Mouse (Mus musculus): ENCODE results near the gene Zmym1.
"Not testable (repeated sequence)": the region's sequence is repeated elsewhere in the genome, so short reads cannot be mapped to it uniquely, and the experiment has no call there.

Zmym1 gene

DNA sequence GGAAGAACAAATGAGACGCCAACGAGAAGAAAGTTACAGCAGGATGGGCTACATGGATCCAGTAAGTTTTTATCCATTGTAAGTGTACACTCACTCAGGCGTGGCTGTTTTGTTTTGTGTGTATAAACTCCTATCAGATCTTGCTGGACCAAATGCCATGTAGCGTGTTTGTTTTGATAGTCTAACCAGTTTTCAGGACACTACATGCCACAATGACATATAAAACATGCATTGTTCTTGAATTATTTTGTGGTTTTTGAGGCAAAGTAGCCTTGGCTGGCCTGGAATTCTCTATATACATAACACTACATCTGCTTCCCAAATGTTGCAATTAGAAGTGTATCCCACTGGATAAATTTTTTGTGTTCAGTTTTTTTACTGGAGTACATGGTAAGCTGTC is 34.1 kb downstream of the Zmym1 start:
- no peak for DNase-seq

- DNase-seq: no peak
Observed at GRCm38 (mm10) chr4:127024240-127024639, 36.7 kb downstream of the Zmym1 start.

GRCm38 (mm10) chr4:127023201-127023600 is 37.8 kb downstream of the Zmym1 start:
- DNase-seq: no peak

DNA sequence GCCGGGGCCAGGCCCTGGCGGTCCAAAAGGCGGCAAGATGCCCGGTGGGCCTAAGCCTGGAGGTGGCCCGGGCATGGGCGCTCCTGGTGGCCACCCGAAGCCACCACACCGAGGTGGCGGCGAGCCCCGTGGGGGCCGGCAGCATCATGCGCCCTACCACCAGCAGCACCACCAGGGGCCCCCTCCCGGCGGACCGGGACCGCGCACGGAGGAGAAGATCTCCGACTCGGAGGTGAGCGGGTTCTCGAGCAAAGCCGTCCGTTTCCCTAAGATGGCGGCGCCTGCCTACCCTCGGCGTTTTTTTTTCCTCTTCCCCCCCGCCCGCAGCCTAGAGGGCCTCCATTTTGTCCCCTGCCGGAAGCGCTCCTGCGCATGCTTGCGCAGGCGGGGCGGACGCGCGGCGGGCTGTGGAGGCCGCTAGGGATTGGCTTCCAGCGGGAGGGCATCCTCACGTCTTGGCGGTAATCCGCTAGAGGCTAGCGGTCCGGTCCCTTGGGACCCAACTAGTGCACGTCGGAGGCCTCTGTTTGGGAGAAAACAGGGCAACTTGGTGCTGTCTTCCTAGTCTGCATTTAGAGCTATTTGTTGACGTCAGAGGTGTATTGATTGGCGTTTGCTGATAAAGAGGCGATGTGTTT is 38.8 kb downstream of the Zmym1 start:
- peak; percentile 91 for DNase-seq

GRCm38 (mm10) chr4:127021151-127021945 is 39.6 kb downstream of the Zmym1 start, which contains the start of gene Sfpq:
Gene Sfpq (plus strand): TSS chr4:127021324.
- peak; percentile 99 for DNase-seq

DNA sequence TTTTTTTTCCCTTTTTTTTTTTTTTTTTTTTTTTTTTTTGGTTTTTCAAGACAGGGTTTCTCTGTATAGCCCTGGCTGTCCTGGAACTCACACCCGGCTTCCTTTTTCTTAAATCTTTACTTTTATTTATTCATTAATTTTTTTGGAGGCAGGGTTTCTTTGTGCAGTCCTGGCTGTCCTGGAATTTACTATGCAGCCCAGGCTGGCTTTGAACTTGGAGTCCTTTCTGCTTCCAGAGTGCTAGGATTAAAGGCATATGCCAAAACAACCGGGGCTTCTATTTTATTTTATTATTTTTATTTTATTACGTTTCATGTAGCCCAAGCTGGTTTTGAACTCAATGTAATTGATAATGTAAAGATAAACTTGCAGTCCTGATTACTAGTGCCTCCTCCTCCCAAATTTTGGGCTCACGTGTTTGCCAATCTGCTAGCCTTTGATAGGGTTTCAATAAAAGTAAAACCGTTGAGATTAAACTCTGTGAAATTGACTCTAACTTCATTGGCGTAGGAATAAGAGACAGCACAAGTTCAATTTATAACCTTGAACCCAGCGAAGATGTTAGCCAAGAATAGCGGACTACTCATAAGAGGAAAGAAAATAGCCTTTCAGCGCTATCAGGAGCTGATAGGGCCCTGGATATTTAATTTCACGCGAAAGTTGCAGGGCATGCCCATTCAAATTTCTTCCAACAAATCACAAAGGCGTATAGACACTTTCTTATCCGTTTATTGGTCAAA is 40.4 kb downstream of the Zmym1 start:
- DNase-seq: no peak

DNA sequence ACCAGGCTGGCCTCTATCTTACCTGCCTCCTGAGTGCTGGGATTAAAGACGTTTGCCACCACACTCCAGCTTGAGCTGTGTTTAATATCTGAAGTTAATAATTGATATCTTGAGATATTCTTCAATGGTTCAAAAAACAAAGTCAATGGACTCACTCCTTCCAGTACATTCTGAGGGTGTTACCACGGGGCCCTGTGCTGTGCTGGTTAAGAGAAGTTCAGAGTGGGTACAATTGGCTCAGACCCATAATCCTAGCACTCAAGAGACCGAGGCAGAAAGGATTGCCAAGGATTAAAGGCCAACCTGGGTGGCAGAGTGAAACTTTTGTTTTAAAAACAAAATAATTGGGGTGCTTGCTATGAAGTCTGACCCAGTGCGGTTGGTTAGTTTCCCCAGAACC is 44.6 kb downstream of the Zmym1 start:
- DNase-seq: peak; percentile 27

DNA sequence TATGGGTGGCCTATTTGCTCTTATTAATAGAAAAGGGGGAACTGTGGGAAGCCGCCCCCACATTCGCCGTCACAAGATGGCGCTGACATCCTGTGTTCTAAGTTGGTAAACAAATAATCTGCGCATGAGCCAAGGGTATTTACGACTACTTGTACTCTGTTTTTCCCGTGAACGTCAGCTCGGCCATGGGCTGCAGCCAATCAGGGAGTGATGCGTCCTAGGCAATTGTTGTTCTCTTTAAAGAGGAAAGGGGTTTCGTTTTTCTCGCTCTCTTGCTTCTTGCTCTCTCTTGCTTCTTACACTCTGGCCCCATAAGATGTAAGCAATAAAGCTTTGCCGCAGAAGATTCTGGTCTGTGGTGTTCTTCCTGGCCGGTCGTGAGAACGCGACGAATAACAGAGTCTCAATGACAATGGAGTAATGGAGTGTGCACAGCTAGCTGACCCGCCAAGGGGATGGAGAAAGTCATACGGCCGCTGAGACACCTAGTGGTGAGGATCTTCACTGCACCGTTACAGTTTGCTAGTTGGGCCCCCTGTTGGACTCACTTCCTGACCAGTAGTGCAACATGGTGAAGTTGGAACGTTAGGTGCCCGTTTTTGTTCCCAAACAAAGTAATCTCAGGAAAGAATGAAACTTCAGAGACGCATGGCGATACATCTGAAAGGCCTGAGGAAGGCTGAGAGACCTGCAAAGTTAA is 45.5 kb downstream of the Zmym1 start:
- peak; percentile 93 for DNase-seq

- DNase-seq: peak; percentile 63
Observed at GRCm38 (mm10) chr4:127005113-127005936, 55.6 kb downstream of the Zmym1 start.

DNA sequence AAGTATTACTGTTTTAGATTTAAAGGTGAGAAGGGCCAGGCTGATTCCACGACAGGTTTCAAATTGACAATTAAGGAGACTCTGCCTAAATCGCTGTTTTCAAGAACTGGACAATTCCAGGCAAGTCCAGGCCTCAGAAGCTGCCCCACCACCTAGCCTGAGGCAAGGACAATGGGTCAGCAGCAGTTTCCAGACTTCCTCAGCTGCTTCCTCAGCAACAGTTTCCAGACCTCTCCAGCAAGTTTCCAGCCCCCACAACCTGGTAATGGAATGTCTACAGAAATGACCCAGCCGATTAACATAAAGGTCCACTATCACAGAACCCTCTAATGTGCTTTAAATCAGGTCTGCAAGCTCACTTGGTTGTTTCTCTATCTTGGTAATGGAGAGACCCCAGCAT is 56.6 kb downstream of the Zmym1 start:
- no peak for DNase-seq

DNA sequence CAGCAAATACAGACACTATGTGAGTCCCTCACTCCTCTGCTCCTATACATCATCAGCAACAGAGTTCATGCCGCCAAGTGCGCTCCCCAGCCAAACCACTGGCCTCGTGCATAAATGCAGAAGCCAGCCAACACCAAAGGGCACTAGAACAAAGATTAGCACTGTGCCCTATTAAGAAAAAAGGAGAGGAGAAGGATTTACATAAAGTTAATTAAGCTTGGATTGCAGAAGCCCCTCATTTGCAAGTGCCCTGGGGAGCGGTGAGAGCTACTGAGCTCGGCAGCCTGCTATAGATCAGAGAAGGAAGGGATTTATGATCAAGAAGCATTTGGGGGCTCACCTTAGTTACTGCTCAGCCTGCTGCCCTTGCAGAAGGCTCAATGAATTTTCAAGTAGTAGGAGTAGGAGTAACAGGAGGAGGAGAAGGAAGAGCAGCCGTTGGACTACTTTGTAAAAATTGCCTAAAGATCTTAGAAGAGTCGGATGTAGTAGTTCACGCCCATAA is 60.3 kb downstream of the Zmym1 start:
- DNase-seq: no peak

GRCm38 (mm10) chr4:126999372-126999771 is 61.6 kb downstream of the Zmym1 start:
- DNase-seq: not testable (repeated sequence)

Measured in kidney, postnatal 14 days (tissue).